Mouse (Mus musculus) limb, embryonic 12.5 days (tissue): Measurements from ENCODE around the gene Eef2k. TPM values are rescaled to one million over a fixed set of nuclear protein-coding genes. Genes with fewer than 3 reads are reported as not detected.
"Not testable (repeated sequence)": the region's sequence is repeated elsewhere in the genome, so short reads cannot be mapped to it uniquely, and the experiment has no call there.

Source experiments
- ATAC-seq: fragments of 200-750 bp; cut with Nextera tagmentation; 2 replicates; pipeline ENCODE4 v1.8.0; 2017; ENCODE audit warnings: low read depth, moderate TSS enrichment; ENCODE audit not compliant: insufficient number of reproducible peaks, insufficient read depth, low FRiP score, low TSS enrichment
- H3K27ac ChIP-seq: fragments of 300-500 bp; sonication (generic); 2 replicates; pipeline ENCODE4 v1.5.1; 2016; ENCODE audit warnings: mild to moderate bottlenecking, moderate library complexity
- H3K27me3 ChIP-seq: fragments of 300-500 bp; sonication (generic); 2 replicates; pipeline ENCODE4 v1.6.1; 2016; ENCODE audit warnings: mild to moderate bottlenecking, moderate library complexity
- H3K36me3 ChIP-seq: fragments of 300-500 bp; sonication (generic); 2 replicates; pipeline ENCODE4 v1.6.1; 2016; ENCODE audit warnings: mild to moderate bottlenecking, moderate library complexity
- H3K4me1 ChIP-seq: fragments of 300-500 bp; sonication (generic); replicated peaks from 2 replicates; pipeline ENCODE4 v1.6.1; 2016
- H3K4me2 ChIP-seq: fragments of 300-500 bp; sonication (generic); 2 replicates; pipeline ENCODE4 v1.6.1; 2016; ENCODE audit warnings: mild to moderate bottlenecking, moderate library complexity
- H3K4me3 ChIP-seq: fragments of 300-500 bp; sonication (generic); replicated peaks from 2 replicates; pipeline ENCODE4 v1.5.1; 2016; ENCODE audit warnings: mild to moderate bottlenecking
- H3K9ac ChIP-seq: fragments of 300-500 bp; sonication (generic); replicated peaks from 2 replicates; pipeline ENCODE4 v1.6.1; 2016; ENCODE audit warnings: mild to moderate bottlenecking, moderate library complexity
- H3K9me3 ChIP-seq: fragments of 300-500 bp; sonication (generic); 2 replicates; pipeline ENCODE4 v1.6.1; 2016; ENCODE audit warnings: mild to moderate bottlenecking, moderate library complexity
- WGBS: fragments of 180-500 bp; shearing (Covaris S2); methylation state at CpG from one replicate; pipeline ENCODE4 v1.1.7; 2016; 5-methylcytosine and 5-hydroxymethylcytosine counted together
- polyA plus RNA-seq: library from polyadenylated mRNA; unstranded; fragments of >200 nt; fragmentation: Nextera tagmentation; extraction: Ambion mirVana; gene quantifications from 2 replicates; pipeline ENCODE4 v1.2.1, GENCODE M21; 2016

The Eef2k gene
- polyA plus RNA-seq, 1 experiment from 2014 or later, result 31.5 TPM

- not testable (repeated sequence) for H3K27me3 ChIP-seq, H3K4me3 ChIP-seq, H3K36me3 ChIP-seq, H3K27ac ChIP-seq, H3K9me3 ChIP-seq, ATAC-seq, H3K4me1 ChIP-seq, H3K4me2 ChIP-seq, H3K9ac ChIP-seq
- WGBS, result 81% methylated on average over 6 of the region's 6 CpGs
Measured at GRCm38 (mm10) chr7:120911268-120911667, 68.6 kb downstream of the Eef2k start.

- Histone ChIP-seq H3K36me3 (no peaks in the 10 kb centered on the region), H3K4me1 (no peaks in the 10 kb centered on the region), H3K27ac (no peak overlapping the region), H3K27me3 (no peaks in the 10 kb centered on the region), H3K9me3 (no peaks in the 10 kb centered on the region), H3K4me2 (no peak overlapping the region), H3K9ac (no peak overlapping the region), H3K4me3 (no peak overlapping the region)
- whole genome bisulfite sequencing, result 33% methylated on average over 1 of the region's 1 CpGs
- no peak for ATAC-seq
Measured at GRCm38 (mm10) chr7:120913332-120913731, 70.7 kb downstream of the Eef2k start.

- Histone ChIP-seq H3K4me1 (peaks cover 4% of the 10 kb centered on the region; the same call in 1 of the 2 replicates), H3K9me3 (no peaks in the 10 kb centered on the region), H3K27ac (no peak overlapping the region), H3K36me3 (peaks cover 5% of the 10 kb centered on the region; the same call in 1 of the 2 replicates), H3K4me2 (0 out of 2 replicates have a peak overlapping the region, but pooled peaks have one; percentile 32), H3K9ac (no peak overlapping the region), H3K4me3 (no peak overlapping the region), H3K27me3 (no peaks in the 10 kb centered on the region)
- WGBS, result 38% methylated on average over 11 of the region's 11 CpGs
- no peak for ATAC-seq
Measured at GRCm38 (mm10) chr7:120916262-120916875, 73.7 kb downstream of the Eef2k start.

GRCm38 (mm10) chr7:120917279-120917591, 74.6 kb downstream of the Eef2k start:
- H3K4me3 ChIP-seq, result peak overlapping the region; percentile 99
- peak; percentile 81 for ATAC-seq
- H3K27ac ChIP-seq, result no peak overlapping the region
- H3K4me2 ChIP-seq, result peak overlapping the region; percentile 32; the same call in 1 of the 2 replicates
- peaks cover 7% of the 10 kb centered on the region for H3K4me1 ChIP-seq
- no peak overlapping the region for H3K9ac ChIP-seq
- H3K9me3 ChIP-seq, result no peaks in the 10 kb centered on the region
- WGBS, result 10% methylated on average over 12 of the region's 12 CpGs
- H3K36me3 ChIP-seq, result peaks cover 5% of the 10 kb centered on the region; the same call in 1 of the 2 replicates
- no peaks in the 10 kb centered on the region for H3K27me3 ChIP-seq

- Histone ChIP-seq H3K27me3 (no peaks in the 10 kb centered on the region), H3K4me2 (peak within 1 kb of the TSS; percentile 74), H3K9me3 (no peaks in the 10 kb centered on the region), H3K4me3 (peak within 1 kb of the TSS; percentile 99), H3K36me3 (peaks cover 8% of the 10 kb centered on the region; the same call in 1 of the 2 replicates), H3K27ac (peak within 1 kb of the TSS; percentile 80), H3K9ac (peak within 1 kb of the TSS; percentile 90), H3K4me1 (peaks cover 13% of the 10 kb centered on the region)
- ATAC-seq, result peak; percentile 91
- under 1% methylated on average over 91 of the region's 102 CpGs for WGBS
Measured at GRCm38 (mm10) chr7:120917592-120918461, 75.2 kb downstream of the Eef2k start, which contains the start of gene Polr3e. TSS of gene Polr3e (plus strand) at chr7:120917744.

- H3K36me3 ChIP-seq, result peaks cover 14% of the 10 kb centered on the region; the same call in 1 of the 2 replicates
- H3K4me3 ChIP-seq, result peak overlapping the region; percentile 99
- no peaks in the 10 kb centered on the region for H3K27me3 ChIP-seq
- peaks cover 14% of the 10 kb centered on the region for H3K4me1 ChIP-seq
- 6% methylated on average over 10 of the region's 10 CpGs for WGBS
- H3K9ac ChIP-seq, result peak overlapping the region; percentile 90
- no peaks in the 10 kb centered on the region for H3K9me3 ChIP-seq
- peak overlapping the region; percentile 74 for H3K4me2 ChIP-seq
- no peak overlapping the region for H3K27ac ChIP-seq
- ATAC-seq, result peak; percentile 62; the same call in 1 of the 2 replicates
Measured at GRCm38 (mm10) chr7:120918526-120918962, 75.9 kb downstream of the Eef2k start.

GRCm38 (mm10) chr7:120933110-120933509, 90.5 kb downstream of the Eef2k start:
- H3K4me3 ChIP-seq, result no peak overlapping the region
- no peak for ATAC-seq
- no peak overlapping the region for H3K4me2 ChIP-seq
- no peaks in the 10 kb centered on the region for H3K4me1 ChIP-seq
- 88% methylated on average over 7 of the region's 7 CpGs for WGBS
- no peak overlapping the region for H3K27ac ChIP-seq
- no peak overlapping the region for H3K9ac ChIP-seq
- H3K27me3 ChIP-seq, result no peaks in the 10 kb centered on the region
- peaks cover 95% of the 10 kb centered on the region for H3K36me3 ChIP-seq
- H3K9me3 ChIP-seq, result no peaks in the 10 kb centered on the region

GRCm38 (mm10) chr7:120933680-120934195, 91.1 kb downstream of the Eef2k start:
- no peaks in the 10 kb centered on the region for H3K9me3 ChIP-seq
- H3K4me2 ChIP-seq, result no peak overlapping the region
- no peaks in the 10 kb centered on the region for H3K4me1 ChIP-seq
- no peak overlapping the region for H3K9ac ChIP-seq
- H3K27me3 ChIP-seq, result no peaks in the 10 kb centered on the region
- no peak for ATAC-seq
- no peak overlapping the region for H3K4me3 ChIP-seq
- WGBS, result 92% methylated on average over 5 of the region's 5 CpGs
- H3K27ac ChIP-seq, result no peak overlapping the region
- peaks cover 95% of the 10 kb centered on the region for H3K36me3 ChIP-seq

- Histone ChIP-seq H3K27ac (no peak overlapping the region), H3K9ac (no peak overlapping the region), H3K4me2 (no peak overlapping the region), H3K4me1 (no peaks in the 10 kb centered on the region), H3K9me3 (no peaks in the 10 kb centered on the region), H3K27me3 (no peaks in the 10 kb centered on the region), H3K4me3 (no peak overlapping the region), H3K36me3 (peaks cover 95% of the 10 kb centered on the region)
- 44% methylated on average over 5 of the region's 5 CpGs for WGBS
- no peak for ATAC-seq
Measured at GRCm38 (mm10) chr7:120934716-120935115, 92.1 kb downstream of the Eef2k start.

GRCm38 (mm10) chr7:120936522-120936921, 93.9 kb downstream of the Eef2k start:
- no peak overlapping the region for H3K4me3 ChIP-seq
- H3K4me2 ChIP-seq, result no peak overlapping the region
- no peaks in the 10 kb centered on the region for H3K9me3 ChIP-seq
- peaks cover 95% of the 10 kb centered on the region for H3K36me3 ChIP-seq
- ATAC-seq, result no peak
- H3K27ac ChIP-seq, result no peak overlapping the region
- no peaks in the 10 kb centered on the region for H3K27me3 ChIP-seq
- 93% methylated on average over 4 of the region's 4 CpGs for WGBS
- H3K9ac ChIP-seq, result no peak overlapping the region
- H3K4me1 ChIP-seq, result no peaks in the 10 kb centered on the region

GRCm38 (mm10) chr7:120938206-120938605, 95.6 kb downstream of the Eef2k start:
- H3K9ac ChIP-seq, result no peak overlapping the region
- H3K4me3 ChIP-seq, result no peak overlapping the region
- H3K4me2 ChIP-seq, result no peak overlapping the region
- 92% methylated on average over 9 of the region's 9 CpGs for WGBS
- no peaks in the 10 kb centered on the region for H3K9me3 ChIP-seq
- ATAC-seq, result no peak
- H3K27me3 ChIP-seq, result no peaks in the 10 kb centered on the region
- no peak overlapping the region for H3K27ac ChIP-seq
- no peaks in the 10 kb centered on the region for H3K4me1 ChIP-seq
- H3K36me3 ChIP-seq, result peaks cover 96% of the 10 kb centered on the region
